Mouse (Mus musculus) megakaryocyte progenitor cell, adult 5-6 weeks (primary cell): ENCODE measurements at regions not wholly inside any gene's neighbourhood (a gene's known extent, or its start where the extent isn't known, plus 50 kb on each side); places are given as distances from the start of the nearest gene placed in this dataset.
"Not testable (repeated sequence)": the region's sequence is repeated elsewhere in the genome, so short reads cannot be mapped to it uniquely, and the experiment has no call there.

Source experiments
- ATAC-seq: replicated peaks from 2 replicates; pipeline ENCODE4 v1.8.0; 2016; ENCODE audit warnings: mild to moderate bottlenecking, moderate TSS enrichment, inconsistent platforms; ENCODE audit not compliant: poor library complexity

DNA sequence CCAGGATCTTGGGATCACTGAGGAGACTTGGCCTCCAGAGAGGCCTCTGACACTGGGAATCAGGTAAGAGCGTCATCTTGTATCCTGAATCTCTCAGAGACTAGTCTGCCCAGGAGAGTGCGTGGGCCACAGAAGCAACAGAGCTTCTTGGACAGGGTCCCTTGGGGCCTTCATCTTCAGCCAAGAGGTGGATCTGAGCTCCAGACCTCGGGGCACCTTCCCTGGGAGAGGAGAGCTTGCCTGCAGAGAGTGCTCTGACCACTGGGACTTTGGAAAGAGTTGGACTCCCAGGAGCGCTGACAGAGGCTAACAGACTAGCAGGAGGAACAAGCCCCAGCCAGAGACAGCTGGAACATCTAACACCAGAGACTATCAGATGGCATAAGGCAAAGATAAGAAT is 73.9 kb upstream of the Gm15319 start:
- not testable (repeated sequence) for ATAC-seq

DNA sequence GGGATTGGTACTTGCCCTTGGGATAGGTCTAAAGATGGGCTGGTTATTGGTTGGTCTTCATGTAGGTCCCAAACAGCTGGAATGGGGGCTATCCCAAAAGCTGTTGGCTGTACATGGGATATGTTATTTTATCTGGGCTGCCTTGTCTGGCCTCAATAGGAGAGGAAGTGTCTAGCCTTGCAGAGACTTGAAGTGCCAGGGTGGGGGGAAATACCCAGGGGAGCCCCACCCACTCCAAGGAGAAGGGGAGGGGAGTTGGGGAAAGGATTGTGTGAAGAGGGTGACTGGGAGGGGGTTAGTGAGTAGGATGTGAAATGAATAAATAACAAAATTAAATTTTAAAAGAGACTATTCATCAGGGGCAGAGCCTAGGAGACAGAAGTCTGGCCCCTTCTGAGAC is 70.2 kb upstream of the Gm15319 start:
- ATAC-seq, result not testable (repeated sequence)

DNA sequence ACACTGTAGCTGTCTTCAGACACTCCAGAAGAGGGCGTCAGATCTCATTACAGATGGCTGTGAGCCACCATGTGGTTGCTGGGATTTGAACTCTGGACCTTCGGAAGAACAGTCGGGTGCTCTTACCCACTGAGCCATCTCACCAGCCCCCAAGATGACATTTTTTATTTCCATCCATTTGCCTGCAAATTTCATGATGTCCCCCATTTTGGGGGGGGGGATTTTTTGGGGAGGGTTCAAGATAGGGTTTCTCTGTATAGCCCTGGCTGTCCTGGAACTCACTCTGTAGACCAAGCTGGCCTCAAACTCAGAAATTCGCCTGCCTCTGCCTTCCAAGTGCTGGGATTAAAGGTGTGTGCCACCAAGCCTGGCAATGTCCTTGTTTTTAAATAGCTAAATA is 66.5 kb upstream of the Gm15319 start:
- ATAC-seq, result not testable (repeated sequence)

DNA sequence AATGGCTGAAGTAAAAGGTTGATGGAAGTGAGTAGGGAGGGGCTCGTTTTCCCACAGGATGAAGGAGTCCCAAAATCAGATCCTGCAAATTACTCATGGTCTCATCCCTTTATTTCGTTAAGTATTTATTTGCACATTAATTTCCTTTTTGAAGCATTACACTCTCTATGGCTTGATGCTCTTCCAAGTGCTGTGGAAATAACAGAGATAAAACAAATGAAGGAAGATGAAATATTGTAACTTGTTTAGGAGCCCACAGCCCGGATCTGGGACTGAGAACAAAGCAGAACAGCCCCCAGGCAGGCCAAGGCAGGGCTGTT is 61.9 kb upstream of the Gm15319 start:
- ATAC-seq, result not testable (repeated sequence)

DNA sequence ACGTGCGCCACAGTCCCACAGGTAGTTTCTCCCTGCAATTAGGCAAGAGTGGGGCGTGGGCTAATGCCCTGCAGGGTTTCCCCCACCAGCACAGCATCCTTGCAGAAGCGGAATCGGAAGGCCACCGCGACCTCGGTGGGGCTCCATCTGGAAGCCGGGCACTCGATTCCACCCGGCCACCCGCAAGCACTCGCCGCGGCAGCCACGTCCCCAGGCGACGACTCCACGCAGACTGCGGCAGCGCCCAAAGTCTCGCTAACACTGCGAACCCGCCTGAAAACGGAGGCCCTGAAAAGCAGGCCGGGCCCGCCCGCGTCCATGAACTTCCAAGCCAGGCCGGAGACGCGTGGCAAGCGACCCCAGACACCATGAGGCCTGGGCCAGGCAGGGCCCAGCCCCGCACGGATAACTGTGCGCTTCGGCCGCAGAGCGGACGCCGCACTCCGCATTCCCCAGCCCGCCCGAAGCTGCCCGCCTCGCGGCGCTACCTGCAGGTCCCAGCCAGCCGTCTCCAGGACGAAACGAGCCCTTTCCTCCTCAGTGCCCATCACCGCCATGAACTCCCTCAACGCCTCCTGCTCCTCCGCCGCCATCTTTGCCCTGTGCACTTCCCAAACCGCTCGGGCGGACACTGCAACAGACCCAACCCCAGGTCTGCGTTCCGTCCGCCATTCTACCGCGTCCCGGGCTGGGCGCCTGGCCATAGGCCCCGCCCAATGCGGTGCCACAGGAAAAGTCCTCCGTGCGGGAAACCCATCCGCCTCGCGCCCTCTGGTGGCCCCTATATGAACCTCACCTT is 61.3 kb upstream of the Gm15319 start:
- peak; percentile 100 for ATAC-seq

DNA sequence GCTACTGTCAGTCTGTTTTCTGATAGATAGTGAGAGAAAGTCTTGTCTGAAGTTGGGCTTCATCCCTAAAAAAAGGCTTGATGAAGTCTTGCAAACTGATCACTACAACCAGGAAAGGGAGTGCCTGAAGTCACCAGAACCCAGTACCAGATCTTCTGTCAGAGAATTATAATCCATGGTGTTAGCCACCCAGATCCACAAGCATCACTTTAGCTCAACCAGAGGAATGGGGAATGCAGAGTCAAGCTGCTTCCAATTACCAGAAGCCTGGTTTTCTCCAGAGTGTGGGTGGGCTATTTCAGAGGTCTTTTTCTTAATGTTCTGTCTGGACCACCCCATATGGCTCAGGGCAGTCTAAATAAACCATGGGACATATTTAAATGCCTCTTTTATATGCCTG is 57.8 kb upstream of the Gm15319 start:
- ATAC-seq, result not testable (repeated sequence)
